Mouse (Mus musculus): ENCODE measurements around the gene Ttll13. TPM values are rescaled to one million over a fixed set of nuclear protein-coding genes. Genes with fewer than 3 reads are reported as not detected.

Gene Ttll13
- total RNA-seq, 2 experiments from 2014 or later: not detected

DNA sequence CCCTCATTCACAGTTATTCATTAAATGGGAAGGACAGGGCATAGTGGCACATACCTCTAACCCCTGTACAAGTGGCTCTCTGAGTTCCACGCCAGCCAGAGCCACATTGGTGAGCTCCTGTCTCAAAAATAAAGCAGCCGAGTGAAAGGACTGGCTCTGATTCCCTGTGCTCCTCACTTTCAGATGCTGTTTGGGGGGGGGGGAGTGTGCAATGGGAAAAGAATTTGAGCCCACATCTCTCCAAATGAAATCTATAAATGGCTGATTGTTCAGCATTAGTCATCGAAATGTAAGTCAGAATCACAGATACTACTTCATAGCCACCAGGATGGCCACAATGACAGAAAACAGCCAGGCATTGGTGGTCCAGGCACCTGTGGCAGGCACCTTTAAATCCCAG, 50.9 kb downstream of the Ttll13 start:
- ATAC-seq (replicated peaks; ENCODE audit: low FRiP score, poor library complexity, severe bottlenecking): no peak

DNA sequence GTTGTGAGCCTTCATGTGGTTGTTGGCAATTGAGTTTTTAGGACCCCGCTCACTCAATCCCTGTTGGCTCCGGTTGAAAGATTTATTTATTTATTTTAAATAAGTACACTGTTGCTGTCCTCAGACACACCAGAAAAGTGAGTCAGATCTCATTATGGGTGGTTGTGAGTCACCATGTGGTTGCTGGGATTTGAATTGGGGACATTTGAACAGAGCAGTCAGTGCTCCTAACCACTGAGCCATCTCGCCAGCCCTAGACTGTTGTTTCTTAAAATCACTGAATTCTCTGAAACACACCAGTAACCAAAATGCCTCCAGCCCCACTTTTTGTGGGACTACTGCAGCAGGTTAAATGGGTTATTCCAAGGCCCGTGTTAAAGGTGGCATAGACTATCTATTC, 52.6 kb downstream of the Ttll13 start:
- no peak for ATAC-seq (replicated peaks; ENCODE audit: low FRiP score, poor library complexity, severe bottlenecking)

DNA sequence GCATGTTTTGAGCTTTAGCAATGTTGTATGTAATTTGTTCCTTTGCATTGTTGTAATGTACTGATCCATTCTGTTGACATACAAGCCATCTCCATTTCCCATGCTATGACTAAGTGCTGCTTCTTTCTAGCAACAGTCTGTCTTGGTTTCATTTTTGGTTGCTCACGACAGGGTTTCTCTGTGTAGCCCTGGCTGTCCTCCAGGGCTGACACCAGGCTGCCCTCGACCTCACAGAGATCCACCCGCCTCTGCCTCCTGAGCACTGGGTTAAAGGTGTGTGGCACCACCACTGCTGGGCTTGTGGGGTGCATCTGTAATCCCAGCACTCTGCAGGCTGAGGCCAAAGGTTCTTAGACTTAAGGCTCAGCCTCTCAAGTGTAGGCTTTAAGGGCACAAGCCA, 53.4 kb downstream of the Ttll13 start:
- no peak for ATAC-seq (replicated peaks; ENCODE audit: low FRiP score, poor library complexity, severe bottlenecking)

DNA sequence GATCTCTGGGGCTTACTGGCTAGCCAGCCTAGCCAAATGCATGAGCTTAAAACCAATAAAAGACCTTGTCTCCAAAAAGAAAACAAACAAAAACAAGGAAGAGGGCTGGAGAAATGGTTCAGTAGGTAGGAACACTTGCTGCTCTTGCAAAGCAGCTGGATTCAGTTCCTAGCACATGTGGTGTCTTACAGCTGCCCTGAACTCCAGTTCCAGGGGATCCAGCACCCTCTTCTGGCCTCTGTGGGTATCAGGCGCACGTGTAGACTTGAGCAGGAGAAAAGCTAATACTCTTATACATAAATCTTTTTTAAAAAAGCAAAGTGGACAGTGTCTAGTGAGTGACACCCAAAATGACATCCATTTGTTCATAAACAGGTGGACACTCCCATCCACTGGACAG, 55.3 kb downstream of the Ttll13 start:
- no peak for ATAC-seq (replicated peaks; ENCODE audit: low FRiP score, poor library complexity, severe bottlenecking)

DNA sequence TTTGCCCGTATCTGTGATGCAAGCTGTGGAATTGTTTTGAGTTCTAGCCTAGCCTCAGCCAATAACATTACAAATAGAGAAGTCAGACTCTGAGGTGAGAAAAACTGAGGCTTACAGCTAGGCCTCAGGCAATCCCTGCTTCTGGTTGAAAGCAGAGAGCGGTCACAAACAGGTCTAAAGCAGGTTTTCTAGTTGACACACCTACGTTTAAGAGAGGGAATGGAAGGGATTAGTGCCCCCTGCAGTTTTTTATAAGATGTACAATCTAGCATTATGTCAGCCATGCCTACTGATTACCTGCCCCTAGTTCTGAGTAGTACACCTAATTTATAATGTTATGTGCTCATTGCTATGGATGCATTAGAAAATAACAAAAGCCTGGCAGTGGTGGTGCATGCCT, 61.6 kb downstream of the Ttll13 start:
- ATAC-seq (replicated peaks; ENCODE audit: low FRiP score, poor library complexity, severe bottlenecking): no peak

Other genes with a start within 250 kb of the Ttll13 start
- gene Zfp710, start 221.6 kb upstream of the Ttll13 start, total RNA-seq (2015; ENCODE audit: low replicate concordance): 5.4 and 10.9 TPM in 2 replicates
- 2.4 and 3.6 TPM in 2 replicates for gene Zfp710, start 221.6 kb upstream of the Ttll13 start, total RNA-seq (2017; ENCODE audit: low replicate concordance)
- gene Idh2, start 131.0 kb upstream of the Ttll13 start, total RNA-seq (2015; ENCODE audit: low replicate concordance): 11.7 and 45.8 TPM in 2 replicates
- gene Idh2, start 131.0 kb upstream of the Ttll13 start, total RNA-seq (2017; ENCODE audit: low replicate concordance): 14.7 and 16.7 TPM in 2 replicates
- gene Sema4b, start 59.5 kb upstream of the Ttll13 start, total RNA-seq (2015; ENCODE audit: low replicate concordance): 106 and 122 TPM in 2 replicates
- gene Sema4b, start 59.5 kb upstream of the Ttll13 start, total RNA-seq (2017; ENCODE audit: low replicate concordance): 105 and 126 TPM in 2 replicates
- gene Cib1, start 13.6 kb upstream of the Ttll13 start, total RNA-seq (2015; ENCODE audit: low replicate concordance): 69.2 and 73.8 TPM in 2 replicates
- 70.2 and 70.4 TPM in 2 replicates for gene Cib1, start 13.6 kb upstream of the Ttll13 start, total RNA-seq (2017; ENCODE audit: low replicate concordance)
- gene Gdpgp1, start 13.5 kb upstream of the Ttll13 start, total RNA-seq (2015; ENCODE audit: low replicate concordance): 1.3 and 5.4 TPM in 2 replicates
- 0.08 and 0.64 TPM in 2 replicates for gene Gdpgp1, start 13.5 kb upstream of the Ttll13 start, total RNA-seq (2017; ENCODE audit: low replicate concordance)
- 28.8 and 31.9 TPM in 2 replicates for gene Ngrn, start 14.8 kb downstream of the Ttll13 start, total RNA-seq (2015; ENCODE audit: low replicate concordance)
- 10.1 and 18.8 TPM in 2 replicates for gene Ngrn, start 14.8 kb downstream of the Ttll13 start, total RNA-seq (2017; ENCODE audit: low replicate concordance)
- gene Vps33b, start 23.3 kb downstream of the Ttll13 start, total RNA-seq (2015; ENCODE audit: low replicate concordance): 23.4 and 28.5 TPM in 2 replicates
- gene Vps33b, start 23.3 kb downstream of the Ttll13 start, total RNA-seq (2017; ENCODE audit: low replicate concordance): 4.9 and 27.5 TPM in 2 replicates
- gene Prc1, start 48.1 kb downstream of the Ttll13 start, total RNA-seq (2015; ENCODE audit: low replicate concordance): 893 and 1,097 TPM in 2 replicates
- 1,788 and 2,160 TPM in 2 replicates for gene Prc1, start 48.1 kb downstream of the Ttll13 start, total RNA-seq (2017; ENCODE audit: low replicate concordance)
- 3.8 and 12.6 TPM in 2 replicates for gene Rccd1, start 78.1 kb downstream of the Ttll13 start, total RNA-seq (2015; ENCODE audit: low replicate concordance)
- gene Rccd1, start 78.1 kb downstream of the Ttll13 start, total RNA-seq (2017; ENCODE audit: low replicate concordance): 1.1 and 6.3 TPM in 2 replicates
- gene Unc45a, start 94.6 kb downstream of the Ttll13 start, total RNA-seq (2015; ENCODE audit: low replicate concordance): 1.4 and 2.5 TPM in 2 replicates
- 2.2 and 14.5 TPM in 2 replicates for gene Unc45a, start 94.6 kb downstream of the Ttll13 start, total RNA-seq (2017; ENCODE audit: low replicate concordance)
- 1.3 and 24.9 TPM in 2 replicates for gene Hddc3, start 96.7 kb downstream of the Ttll13 start, total RNA-seq (2015; ENCODE audit: low replicate concordance)
- gene Hddc3, start 96.7 kb downstream of the Ttll13 start, total RNA-seq (2017; ENCODE audit: low replicate concordance): 4.4 TPM in 1 of 2 replicates, not detected in the other
- 6.5 and 13.0 TPM in 2 replicates for gene Man2a2, start 125.0 kb downstream of the Ttll13 start, total RNA-seq (2015; ENCODE audit: low replicate concordance)
- gene Man2a2, start 125.0 kb downstream of the Ttll13 start, total RNA-seq (2017; ENCODE audit: low replicate concordance): 5.1 and 7.8 TPM in 2 replicates
- gene Fes, start 141.6 kb downstream of the Ttll13 start, total RNA-seq (2015; ENCODE audit: low replicate concordance): 31.0 and 53.2 TPM in 2 replicates
- 9.1 and 17.2 TPM in 2 replicates for gene Fes, start 141.6 kb downstream of the Ttll13 start, total RNA-seq (2017; ENCODE audit: low replicate concordance)
- 22.7 and 51.1 TPM in 2 replicates for gene Furin, start 159.1 kb downstream of the Ttll13 start, total RNA-seq (2015; ENCODE audit: low replicate concordance)
- gene Furin, start 159.1 kb downstream of the Ttll13 start, total RNA-seq (2017; ENCODE audit: low replicate concordance): 24.6 and 28.2 TPM in 2 replicates

Data from erythroid progenitor cell, adult 5-6 weeks (primary cell).